Mouse (Mus musculus): ENCODE measurements around the gene Hoxc10. TPM values are rescaled to one million over a fixed set of nuclear protein-coding genes. Genes with fewer than 3 reads are reported as not detected.

Gene Hoxc10
- total and polyA plus RNA-seq, 2 experiments: not detected

DNA sequence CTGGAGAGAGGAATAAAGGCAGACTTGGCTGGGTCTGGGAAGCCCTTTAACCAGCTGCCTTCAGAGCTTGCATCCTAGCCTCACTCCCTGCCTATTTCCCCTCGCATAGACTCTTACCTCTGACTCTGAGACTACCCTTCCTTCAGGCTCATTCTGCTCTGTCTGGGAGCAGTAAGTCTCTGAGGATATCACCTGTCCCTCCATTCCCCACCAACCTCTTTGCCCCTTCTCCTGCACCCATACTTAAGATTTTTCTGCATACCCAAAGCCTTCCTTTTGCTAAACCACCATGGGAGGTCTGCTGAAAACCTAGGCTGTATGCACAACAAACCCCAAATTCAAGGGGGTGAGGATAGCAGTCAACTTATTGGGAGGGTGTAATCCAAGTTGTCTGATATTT, 13.3 kb downstream of the Hoxc10 start:
- Histone ChIP-seq H3K4me3 (ENCODE audit: insufficient read depth, low read depth, low read length) (no peak overlapping the region), H3K36me3 (ENCODE audit: control insufficient read depth, insufficient read depth, low read length) (no peaks in the 10 kb centered on the region), H3K79me2 (ENCODE audit: control insufficient read depth, insufficient read depth, low read length) (no peaks in the 10 kb centered on the region), H3K27me3 (ENCODE audit: control insufficient read depth, insufficient read depth, low read length) (peaks cover 38% of the 10 kb centered on the region), H3K9ac (ENCODE audit: low read depth, low read length) (no peak overlapping the region), H3K4me1 (ENCODE audit: control insufficient read depth, insufficient read depth, low read length) (no peaks in the 10 kb centered on the region; the same call in 1 of the 2 replicates), H3K27ac (replicated peaks; ENCODE audit: insufficient read depth, low read depth, low read length) (no peak overlapping the region)
- 0% methylated on average over 1 of the region's 1 CpGs for WGBS
- no peak for DNase-seq (ENCODE audit: extremely low read depth, low read depth, low spot score)
- TF ChIP-seq CTCF (IDR thresholded peaks at IDR 0.05; ENCODE audit: low read depth, low read length): no peak
- TF ChIP-seq POLR2A (IDR thresholded peaks at IDR 0.05; ENCODE audit: extremely low read depth, insufficient read depth, low read length): no peak

- Histone ChIP-seq H3K27me3 (ENCODE audit: control insufficient read depth, insufficient read depth, low read length) (peaks cover 35% of the 10 kb centered on the region), H3K79me2 (ENCODE audit: control insufficient read depth, insufficient read depth, low read length) (no peaks in the 10 kb centered on the region), H3K9ac (ENCODE audit: low read depth, low read length) (no peak overlapping the region), H3K36me3 (ENCODE audit: control insufficient read depth, insufficient read depth, low read length) (no peaks in the 10 kb centered on the region), H3K4me1 (ENCODE audit: control insufficient read depth, insufficient read depth, low read length) (no peaks in the 10 kb centered on the region; the same call in 1 of the 2 replicates), H3K4me3 (ENCODE audit: insufficient read depth, low read depth, low read length) (no peak overlapping the region), H3K27ac (replicated peaks; ENCODE audit: insufficient read depth, low read depth, low read length) (no peak overlapping the region)
- WGBS: 6% methylated on average over 11 of the region's 11 CpGs
- TF ChIP-seq POLR2A (IDR thresholded peaks at IDR 0.05; ENCODE audit: extremely low read depth, insufficient read depth, low read length) (no peak), CTCF (IDR thresholded peaks at IDR 0.05; ENCODE audit: low read depth, low read length) (no peak)
- no peak for DNase-seq (ENCODE audit: extremely low read depth, low read depth, low spot score)
Measured at GRCm38 (mm10) chr15:102980352-102980751, 13.8 kb downstream of the Hoxc10 start.

DNA sequence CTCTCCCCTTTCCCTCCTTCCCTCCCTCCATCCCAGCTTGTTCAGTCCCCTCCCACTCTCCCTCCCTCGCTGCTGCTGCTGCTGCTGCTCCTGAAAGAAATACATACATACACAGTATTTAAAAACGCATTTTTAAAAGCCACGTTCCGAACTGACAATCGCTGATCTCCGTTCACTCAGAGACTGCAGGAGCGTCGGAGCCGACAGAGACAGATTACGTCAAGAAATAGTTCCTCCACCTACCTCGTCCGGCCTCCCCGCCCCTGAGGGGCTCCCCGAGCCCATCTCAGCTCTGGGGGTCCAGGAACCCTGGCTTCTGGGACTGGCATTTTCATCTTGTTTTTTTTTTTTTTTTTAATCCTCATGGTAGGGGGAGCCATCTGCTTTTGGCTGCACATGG, 14.3 kb downstream of the Hoxc10 start:
- no peaks in the 10 kb centered on the region; the same call in 1 of the 2 replicates for H3K4me1 ChIP-seq (ENCODE audit: control insufficient read depth, insufficient read depth, low read length)
- DNase-seq (ENCODE audit: extremely low read depth, low read depth, low spot score): no peak
- H3K4me3 ChIP-seq (ENCODE audit: insufficient read depth, low read depth, low read length): no peak overlapping the region
- 4% methylated on average over 14 of the region's 14 CpGs for WGBS
- H3K79me2 ChIP-seq (ENCODE audit: control insufficient read depth, insufficient read depth, low read length): no peaks in the 10 kb centered on the region
- H3K27me3 ChIP-seq (ENCODE audit: control insufficient read depth, insufficient read depth, low read length): peaks cover 31% of the 10 kb centered on the region
- no peak overlapping the region for H3K9ac ChIP-seq (ENCODE audit: low read depth, low read length)
- no peak for TF ChIP-seq CTCF (IDR thresholded peaks at IDR 0.05; ENCODE audit: low read depth, low read length)
- TF ChIP-seq POLR2A (IDR thresholded peaks at IDR 0.05; ENCODE audit: extremely low read depth, insufficient read depth, low read length): no peak
- no peak overlapping the region for H3K27ac ChIP-seq (replicated peaks; ENCODE audit: insufficient read depth, low read depth, low read length)
- H3K36me3 ChIP-seq (ENCODE audit: control insufficient read depth, insufficient read depth, low read length): no peaks in the 10 kb centered on the region

DNA sequence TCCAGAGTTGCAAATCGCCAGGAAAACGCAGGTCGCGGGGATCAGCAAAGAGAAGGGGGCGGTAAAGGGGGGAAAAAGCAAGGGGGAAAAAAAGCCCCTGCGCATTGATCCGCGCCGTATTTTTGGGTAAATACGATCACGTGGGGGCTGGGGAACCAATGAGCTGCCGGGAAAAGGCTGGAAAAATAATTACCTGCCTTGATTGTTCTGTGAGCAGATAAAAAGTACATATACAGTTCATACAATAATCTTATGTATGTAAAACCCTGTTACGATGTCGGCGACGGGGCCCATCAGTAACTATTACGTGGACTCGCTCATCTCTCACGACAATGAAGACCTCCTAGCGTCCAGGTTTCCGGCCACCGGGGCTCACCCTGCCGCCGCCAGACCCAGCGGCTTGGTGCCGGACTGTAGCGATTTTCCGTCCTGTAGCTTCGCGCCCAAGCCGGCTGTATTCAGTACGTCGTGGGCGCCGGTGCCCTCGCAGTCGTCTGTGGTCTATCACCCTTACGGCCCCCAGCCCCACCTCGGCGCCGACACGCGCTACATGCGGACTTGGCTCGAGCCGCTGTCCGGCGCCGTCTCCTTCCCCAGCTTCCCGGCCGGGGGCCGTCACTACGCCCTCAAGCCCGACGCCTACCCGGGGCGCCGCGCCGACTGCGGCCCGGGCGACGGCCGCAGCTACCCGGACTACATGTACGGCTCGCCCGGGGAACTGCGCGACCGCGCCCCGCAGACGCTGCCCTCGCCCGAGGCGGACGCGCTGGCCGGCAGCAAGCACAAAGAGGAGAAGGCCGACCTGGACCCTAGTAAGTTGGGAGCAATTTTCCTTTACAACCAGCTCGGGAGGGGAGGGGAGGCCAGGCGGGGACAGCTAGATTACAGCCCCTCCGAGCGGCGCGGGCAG, 15.0 kb downstream of the Hoxc10 start:
- no peak overlapping the region for H3K9ac ChIP-seq (ENCODE audit: low read depth, low read length)
- H3K36me3 ChIP-seq (ENCODE audit: control insufficient read depth, insufficient read depth, low read length): no peaks in the 10 kb centered on the region

DNA sequence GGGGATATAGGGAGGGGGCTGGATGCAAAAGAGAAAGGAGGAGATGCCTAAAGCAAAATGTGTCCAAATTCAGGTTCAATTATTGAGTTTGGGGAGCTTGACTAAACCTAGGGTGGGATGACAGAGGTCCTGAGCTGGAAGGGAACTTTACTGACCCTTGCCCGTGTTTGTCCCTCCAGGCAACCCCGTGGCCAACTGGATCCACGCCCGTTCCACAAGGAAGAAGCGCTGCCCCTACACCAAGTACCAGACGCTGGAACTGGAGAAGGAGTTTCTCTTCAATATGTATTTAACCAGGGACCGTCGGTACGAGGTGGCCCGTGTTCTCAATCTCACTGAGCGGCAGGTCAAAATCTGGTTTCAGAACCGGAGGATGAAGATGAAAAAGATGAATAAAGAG, 17.1 kb downstream of the Hoxc10 start:
- Histone ChIP-seq H3K36me3 (ENCODE audit: control insufficient read depth, insufficient read depth, low read length) (no peaks in the 10 kb centered on the region), H3K27me3 (ENCODE audit: control insufficient read depth, insufficient read depth, low read length) (peaks cover 17% of the 10 kb centered on the region), H3K27ac (replicated peaks; ENCODE audit: insufficient read depth, low read depth, low read length) (no peak overlapping the region), H3K79me2 (ENCODE audit: control insufficient read depth, insufficient read depth, low read length) (no peaks in the 10 kb centered on the region), H3K9ac (ENCODE audit: low read depth, low read length) (no peak overlapping the region), H3K4me1 (ENCODE audit: control insufficient read depth, insufficient read depth, low read length) (no peaks in the 10 kb centered on the region; the same call in 1 of the 2 replicates), H3K4me3 (ENCODE audit: insufficient read depth, low read depth, low read length) (no peak overlapping the region)
- no peak for TF ChIP-seq CTCF (IDR thresholded peaks at IDR 0.05; ENCODE audit: low read depth, low read length)
- TF ChIP-seq POLR2A (IDR thresholded peaks at IDR 0.05; ENCODE audit: extremely low read depth, insufficient read depth, low read length): no peak
- WGBS: 3% methylated on average over 12 of the region's 12 CpGs
- no peak for DNase-seq (ENCODE audit: extremely low read depth, low read depth, low spot score)

More for the DNA sequence above, 15.0 kb downstream of the Hoxc10 start:
- Histone ChIP-seq H3K4me1 (ENCODE audit: control insufficient read depth, insufficient read depth, low read length) (no peaks in the 10 kb centered on the region; the same call in 1 of the 2 replicates), H3K27ac (replicated peaks; ENCODE audit: insufficient read depth, low read depth, low read length) (no peak overlapping the region), H3K27me3 (ENCODE audit: control insufficient read depth, insufficient read depth, low read length) (peaks cover 26% of the 10 kb centered on the region), H3K4me3 (ENCODE audit: insufficient read depth, low read depth, low read length) (peak overlapping the region; percentile 6; the same call in 1 of the 2 replicates), H3K79me2 (ENCODE audit: control insufficient read depth, insufficient read depth, low read length) (no peaks in the 10 kb centered on the region)
- no peak for DNase-seq (ENCODE audit: extremely low read depth, low read depth, low spot score)
- TF ChIP-seq CTCF (IDR thresholded peaks at IDR 0.05; ENCODE audit: low read depth, low read length) (no peak), POLR2A (IDR thresholded peaks at IDR 0.05; ENCODE audit: extremely low read depth, insufficient read depth, low read length) (no peak)
- 2% methylated on average over 88 of the region's 88 CpGs for WGBS

- WGBS: 6% methylated on average over 10 of the region's 10 CpGs
- H3K27me3 ChIP-seq (ENCODE audit: control insufficient read depth, insufficient read depth, low read length): peaks cover 17% of the 10 kb centered on the region
- H3K36me3 ChIP-seq (ENCODE audit: control insufficient read depth, insufficient read depth, low read length): no peaks in the 10 kb centered on the region
- H3K4me3 ChIP-seq (ENCODE audit: insufficient read depth, low read depth, low read length): no peak overlapping the region
- no peaks in the 10 kb centered on the region for H3K79me2 ChIP-seq (ENCODE audit: control insufficient read depth, insufficient read depth, low read length)
- H3K9ac ChIP-seq (ENCODE audit: low read depth, low read length): no peak overlapping the region
- no peak for DNase-seq (ENCODE audit: extremely low read depth, low read depth, low spot score)
- no peak for TF ChIP-seq CTCF (IDR thresholded peaks at IDR 0.05; ENCODE audit: low read depth, low read length)
- TF ChIP-seq POLR2A (IDR thresholded peaks at IDR 0.05; ENCODE audit: extremely low read depth, insufficient read depth, low read length): no peak
- no peak overlapping the region for H3K27ac ChIP-seq (replicated peaks; ENCODE audit: insufficient read depth, low read depth, low read length)
- no peaks in the 10 kb centered on the region; the same call in 1 of the 2 replicates for H3K4me1 ChIP-seq (ENCODE audit: control insufficient read depth, insufficient read depth, low read length)
Measured at GRCm38 (mm10) chr15:102984521-102984920, 17.9 kb downstream of the Hoxc10 start.

Data from liver, adult 2 months (tissue).